Mouse (Mus musculus): ENCODE measurements around the gene Eps8l3. TPM values are rescaled to one million over a fixed set of nuclear protein-coding genes. Genes with fewer than 3 reads are reported as not detected.
"Not testable (repeated sequence)": the region's sequence is repeated elsewhere in the genome, so short reads cannot be mapped to it uniquely, and the experiment has no call there.

The Eps8l3 gene
- total and polyA plus RNA-seq, 2 experiments from 2014 or later, result not detected

- no peak for TF ChIP-seq EP300 (IDR thresholded peaks at IDR 0.05; ENCODE audit: low read depth)
- no peak for TF ChIP-seq CTCF (IDR thresholded peaks at IDR 0.05; ENCODE audit: low read depth)
- WGBS, result 51% methylated on average over 7 of the region's 7 CpGs
- DNase-seq (ENCODE audit: low spot score), result no peak
- Histone ChIP-seq H3K36me3 (replicated peaks; ENCODE audit: control insufficient read depth, insufficient read depth, low read length) (no peaks in the 10 kb centered on the region), H3K4me2 (ENCODE audit: low read depth, low read length) (no peak overlapping the region), H3K27ac (ENCODE audit: low read depth) (no peak overlapping the region), H3K4me3 (ENCODE audit: low read depth, low read length) (no peak overlapping the region), H3K9me3 (replicated peaks; ENCODE audit: control insufficient read depth, low read length) (no peaks in the 10 kb centered on the region), H3K27me3 (ENCODE audit: control insufficient read depth, insufficient read depth, low read length) (0 out of 2 replicates have a peak, but pooled peaks cover 3% of the 10 kb centered on the region), H3K9ac (replicated peaks; ENCODE audit: low read depth, low read length) (no peak overlapping the region), H3K4me1 (ENCODE audit: control insufficient read depth, insufficient read depth) (peaks cover 23% of the 10 kb centered on the region)
- no peak for ATAC-seq (ENCODE audit: insufficient read depth, low read depth)
These were observed 24.2 kb upstream of the Eps8l3 start for GRCm38 (mm10) chr3:107852786-107853185.

DNA sequence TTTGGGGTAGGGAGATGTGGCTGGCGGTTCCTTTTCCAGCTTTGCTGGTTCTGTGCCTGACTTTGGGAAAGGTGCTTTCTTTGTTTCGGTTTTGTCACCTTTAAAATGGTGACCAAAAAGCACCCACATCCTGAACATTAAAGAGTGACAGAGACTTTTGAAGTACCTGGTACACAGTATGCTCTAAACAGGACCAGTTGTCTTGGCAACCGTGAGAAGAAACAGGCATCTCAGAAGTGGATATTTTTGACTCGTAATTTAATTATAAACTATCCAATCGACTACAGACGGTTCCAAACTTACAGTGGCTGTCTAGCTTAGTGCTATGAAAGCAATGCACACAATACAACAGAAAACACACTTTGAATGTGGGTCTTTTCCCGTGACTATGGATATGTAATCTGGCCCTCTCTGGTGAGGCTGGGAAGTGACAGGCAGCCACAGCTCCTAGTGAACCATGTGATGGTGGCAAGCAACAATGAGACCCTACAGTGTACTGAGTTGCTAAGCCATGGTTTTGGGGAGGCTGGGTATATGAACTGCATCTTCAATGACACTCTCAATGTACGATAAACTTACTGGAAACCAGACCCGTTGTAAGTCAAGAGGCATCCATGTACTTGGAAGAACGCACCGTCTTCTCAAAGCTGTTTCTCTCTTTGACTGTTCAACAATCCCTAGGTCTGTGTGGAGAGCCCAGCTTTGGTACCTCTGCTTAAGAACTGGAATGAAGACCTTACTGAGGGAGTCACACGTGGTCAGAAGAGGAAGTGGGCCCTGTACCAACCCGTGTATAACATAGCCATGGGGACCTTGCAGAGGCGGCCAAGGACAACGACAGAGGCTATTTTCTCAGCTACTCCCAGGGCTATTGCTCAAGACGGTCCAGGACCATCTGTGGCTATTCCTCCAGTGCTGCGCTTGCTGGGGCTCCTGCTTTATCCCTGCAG is 23.5 kb upstream of the Eps8l3 start:
- Histone ChIP-seq H3K27me3 (ENCODE audit: control insufficient read depth, insufficient read depth, low read length) (0 out of 2 replicates have a peak, but pooled peaks cover 3% of the 10 kb centered on the region), H3K9ac (replicated peaks; ENCODE audit: low read depth, low read length) (no peak overlapping the region), H3K4me1 (ENCODE audit: control insufficient read depth, insufficient read depth) (peaks cover 28% of the 10 kb centered on the region), H3K4me2 (ENCODE audit: low read depth, low read length) (no peak overlapping the region), H3K9me3 (replicated peaks; ENCODE audit: control insufficient read depth, low read length) (no peaks in the 10 kb centered on the region), H3K27ac (ENCODE audit: low read depth) (no peak overlapping the region), H3K4me3 (ENCODE audit: low read depth, low read length) (no peak overlapping the region), H3K36me3 (replicated peaks; ENCODE audit: control insufficient read depth, insufficient read depth, low read length) (no peaks in the 10 kb centered on the region)
- ATAC-seq (ENCODE audit: insufficient read depth, low read depth), result no peak
- DNase-seq (ENCODE audit: low spot score), result no peak
- no peak for TF ChIP-seq CTCF (IDR thresholded peaks at IDR 0.05; ENCODE audit: low read depth)
- no peak for TF ChIP-seq EP300 (IDR thresholded peaks at IDR 0.05; ENCODE audit: low read depth)
- 81% methylated on average over 17 of the region's 17 CpGs for WGBS

GRCm38 (mm10) chr3:107855368-107855767 is 21.7 kb upstream of the Eps8l3 start:
- DNase-seq (ENCODE audit: low spot score) (no peak), ATAC-seq (ENCODE audit: insufficient read depth, low read depth) (no peak)
- no peaks in the 10 kb centered on the region for H3K9me3 ChIP-seq (replicated peaks; ENCODE audit: control insufficient read depth, low read length)
- 81% methylated on average over 13 of the region's 13 CpGs for WGBS
- H3K36me3 ChIP-seq (replicated peaks; ENCODE audit: control insufficient read depth, insufficient read depth, low read length), result no peaks in the 10 kb centered on the region
- no peak overlapping the region for H3K27ac ChIP-seq (ENCODE audit: low read depth)
- H3K4me1 ChIP-seq (ENCODE audit: control insufficient read depth, insufficient read depth), result peaks cover 12% of the 10 kb centered on the region
- H3K4me2 ChIP-seq (ENCODE audit: low read depth, low read length), result no peak overlapping the region
- H3K4me3 ChIP-seq (ENCODE audit: low read depth, low read length), result no peak overlapping the region
- TF ChIP-seq EP300 (IDR thresholded peaks at IDR 0.05; ENCODE audit: low read depth), result no peak
- TF ChIP-seq CTCF (IDR thresholded peaks at IDR 0.05; ENCODE audit: low read depth), result no peak
- H3K27me3 ChIP-seq (ENCODE audit: control insufficient read depth, insufficient read depth, low read length), result 0 out of 2 replicates have a peak, but pooled peaks cover 3% of the 10 kb centered on the region
- no peak overlapping the region for H3K9ac ChIP-seq (replicated peaks; ENCODE audit: low read depth, low read length)

DNA sequence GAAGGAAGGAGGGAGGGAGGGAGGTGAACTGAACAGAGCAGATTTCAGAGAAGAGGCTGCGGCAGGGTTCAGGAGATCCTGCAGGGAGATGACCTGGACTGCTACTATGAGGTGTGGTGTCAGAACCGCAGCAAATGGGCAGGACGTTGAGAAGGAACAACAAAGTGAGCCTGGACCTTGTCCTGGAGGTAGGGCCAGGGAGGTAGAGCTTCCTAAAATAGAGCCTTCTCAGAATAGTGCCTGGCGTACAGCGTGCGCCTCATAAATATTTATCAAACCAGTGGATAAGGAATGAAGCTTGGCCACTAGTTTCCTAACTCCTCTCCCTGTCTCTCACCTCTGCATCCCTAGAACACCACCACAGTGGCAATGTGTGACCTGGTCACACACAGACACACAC is 19.4 kb upstream of the Eps8l3 start:
- DNase-seq (ENCODE audit: low spot score) (no peak), ATAC-seq (ENCODE audit: insufficient read depth, low read depth) (no peak)
- TF ChIP-seq EP300 (IDR thresholded peaks at IDR 0.05; ENCODE audit: low read depth), result no peak
- no peak for TF ChIP-seq CTCF (IDR thresholded peaks at IDR 0.05; ENCODE audit: low read depth)
- peaks cover 6% of the 10 kb centered on the region for H3K4me1 ChIP-seq (ENCODE audit: control insufficient read depth, insufficient read depth)
- H3K9me3 ChIP-seq (replicated peaks; ENCODE audit: control insufficient read depth, low read length), result no peaks in the 10 kb centered on the region
- whole genome bisulfite sequencing, result 27% methylated on average over 6 of the region's 6 CpGs
- no peak overlapping the region for H3K9ac ChIP-seq (replicated peaks; ENCODE audit: low read depth, low read length)
- H3K27ac ChIP-seq (ENCODE audit: low read depth), result no peak overlapping the region
- 0 out of 2 replicates have a peak, but pooled peaks cover 3% of the 10 kb centered on the region for H3K27me3 ChIP-seq (ENCODE audit: control insufficient read depth, insufficient read depth, low read length)
- no peak overlapping the region for H3K4me3 ChIP-seq (ENCODE audit: low read depth, low read length)
- H3K4me2 ChIP-seq (ENCODE audit: low read depth, low read length), result no peak overlapping the region
- no peaks in the 10 kb centered on the region for H3K36me3 ChIP-seq (replicated peaks; ENCODE audit: control insufficient read depth, insufficient read depth, low read length)

DNA sequence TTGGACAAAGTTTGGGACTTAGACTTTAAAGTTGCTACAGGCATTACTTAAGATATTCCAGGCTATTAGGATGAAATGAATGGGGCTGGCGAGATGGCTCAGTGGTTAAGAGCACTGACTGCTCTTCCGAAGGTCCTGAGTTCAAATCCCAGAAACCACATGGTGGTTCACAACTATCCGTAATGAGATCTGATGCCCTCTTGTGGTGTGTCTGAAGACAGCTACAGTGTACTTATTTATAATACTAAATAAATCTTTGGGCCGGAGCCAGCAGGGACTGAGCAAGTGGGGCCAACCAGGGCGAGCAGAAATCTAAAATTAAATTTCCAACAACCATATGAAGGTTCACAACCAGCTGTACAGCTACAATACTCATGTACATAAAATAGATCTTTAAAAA is 15.5 kb upstream of the Eps8l3 start:
- not testable (repeated sequence) for H3K27ac ChIP-seq (ENCODE audit: low read depth); H3K9me3 ChIP-seq (replicated peaks; ENCODE audit: control insufficient read depth, low read length); H3K4me2 ChIP-seq (ENCODE audit: low read depth, low read length); ATAC-seq (ENCODE audit: insufficient read depth, low read depth); H3K9ac ChIP-seq (replicated peaks; ENCODE audit: low read depth, low read length); H3K27me3 ChIP-seq (ENCODE audit: control insufficient read depth, insufficient read depth, low read length); H3K4me1 ChIP-seq (ENCODE audit: control insufficient read depth, insufficient read depth); H3K36me3 ChIP-seq (replicated peaks; ENCODE audit: control insufficient read depth, insufficient read depth, low read length); H3K4me3 ChIP-seq (ENCODE audit: low read depth, low read length); DNase-seq (ENCODE audit: low spot score)
- 71% methylated on average over 5 of the region's 5 CpGs for WGBS
- peak; percentile 25; the same call in 1 of the 2 replicates for TF ChIP-seq CTCF (IDR thresholded peaks at IDR 0.05; ENCODE audit: low read depth)

All from heart, postnatal 0 days (tissue).